Mouse (Mus musculus) CD8-positive naive resting alpha-beta T cell, adult 2 months (primary cell): ENCODE data around the gene Cactin.

Experiments
- DNase-seq, 2 experiments: peaks; one replicate each; pipeline ENCODE4 v3.0.0; 2022; ENCODE audit warnings: low read depth in 2 of 2, low spot score in 2 of 2

Cactin gene

DNA sequence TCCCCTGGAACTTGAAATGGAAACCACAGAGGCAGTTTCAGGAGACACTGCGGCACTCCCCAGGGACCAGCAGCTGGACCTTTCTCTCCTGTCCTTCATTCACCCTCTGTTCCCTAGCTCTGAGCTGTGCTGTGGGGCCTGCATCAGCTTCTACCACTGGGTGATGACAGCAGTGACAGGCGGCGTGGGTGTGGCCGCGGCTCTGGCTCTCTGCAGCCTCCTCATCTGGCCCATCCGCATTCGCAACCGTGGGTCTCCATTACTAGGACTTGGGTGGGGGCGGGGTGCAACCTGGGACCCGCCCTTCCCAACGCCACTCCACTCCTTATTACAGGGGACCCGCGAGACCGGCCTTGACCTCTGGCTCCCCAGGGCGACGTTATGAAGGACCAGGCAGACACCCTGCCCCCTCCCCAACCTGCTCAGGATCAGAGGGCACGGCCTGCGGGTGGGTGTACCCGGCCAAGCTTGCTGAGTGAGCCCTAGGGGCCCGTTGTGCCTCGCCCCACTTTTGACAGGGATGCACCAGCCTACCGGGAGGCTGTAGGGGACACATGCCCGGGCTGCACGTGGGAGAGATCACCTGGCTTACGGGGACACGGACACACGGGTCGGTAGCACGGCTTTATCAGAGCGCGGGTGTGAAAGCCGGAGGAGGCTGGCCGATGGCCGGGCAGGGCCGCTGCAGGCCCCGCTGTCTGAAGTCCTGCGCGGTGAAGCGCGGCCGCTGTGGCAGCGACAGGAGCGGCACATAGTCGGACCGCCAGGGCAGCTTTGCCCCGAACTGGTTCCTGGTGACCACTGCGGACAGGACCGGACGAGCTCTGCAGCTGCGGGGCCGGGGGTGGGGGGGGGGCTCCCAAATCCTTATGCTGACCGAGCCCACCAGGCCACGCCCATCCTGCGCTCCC is 42.8 kb downstream of the Cactin start:
- no peak for DNase-seq

GRCm38 (mm10) chr10:81364666-81365065 is 43.8 kb downstream of the Cactin start:
- DNase-seq: no peak

DNA sequence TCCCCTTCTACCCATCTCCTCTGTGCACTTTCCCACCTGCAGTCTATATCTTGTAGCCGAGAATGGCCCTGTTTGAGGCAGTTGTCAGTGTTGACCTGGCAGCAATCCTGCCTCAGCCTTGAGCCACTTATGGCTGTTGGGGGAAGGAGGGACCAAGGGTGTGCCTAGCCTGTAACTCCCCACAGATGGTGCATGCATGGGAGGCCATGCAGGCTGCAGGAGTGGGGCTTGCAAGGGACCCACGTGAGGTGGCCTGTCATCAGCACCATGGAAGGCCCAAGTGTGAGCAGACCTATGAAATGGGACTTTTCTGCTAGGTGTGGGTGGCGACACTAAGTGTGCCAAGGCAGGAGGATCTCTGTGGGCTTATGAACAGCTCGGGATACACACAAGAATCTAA is 44.2 kb downstream of the Cactin start:
- no peak for DNase-seq

GRCm38 (mm10) chr10:81365672-81366476 is 45.0 kb downstream of the Cactin start, which contains the start of gene 4930404N11Rik:
Gene 4930404N11Rik, minus strand, starts transcription at chr10:81365816.
- no peak for DNase-seq

- DNase-seq: no peak
These were observed 45.7 kb downstream of the Cactin start for GRCm38 (mm10) chr10:81366477-81367206.

DNA sequence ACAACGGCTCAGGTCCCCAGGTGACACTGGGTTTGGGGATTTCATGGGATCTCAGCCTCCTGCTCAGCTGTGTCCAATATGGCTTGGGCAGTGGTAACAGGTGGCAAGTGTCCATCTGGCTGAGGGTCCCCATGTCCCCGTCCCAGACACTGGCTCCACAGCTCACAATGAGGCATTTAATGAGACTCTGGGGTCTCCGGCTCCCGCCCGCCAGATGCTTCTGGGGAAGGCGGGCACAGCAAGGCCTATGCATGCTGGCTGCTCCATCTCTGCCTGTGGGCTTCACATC is 46.2 kb downstream of the Cactin start:
- no peak for DNase-seq

DNA sequence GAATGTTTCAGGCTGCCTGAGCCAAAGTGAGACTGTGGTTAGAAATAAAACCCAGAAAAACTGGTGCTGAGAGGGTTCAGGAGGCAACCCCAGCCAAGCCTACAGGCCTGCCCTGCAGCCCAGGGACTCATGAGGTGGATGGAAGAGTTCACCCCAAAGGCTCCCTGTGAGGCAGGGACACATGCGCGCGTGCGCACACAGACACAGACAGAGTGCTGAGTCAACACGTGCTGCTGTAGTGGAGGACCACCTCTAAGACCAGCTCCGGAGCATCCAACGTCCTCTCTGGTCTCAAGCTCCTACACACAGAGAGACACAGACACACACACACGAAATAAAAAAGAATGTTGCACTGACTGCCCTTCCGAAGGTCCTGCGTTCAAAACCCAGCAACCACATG is 54.4 kb downstream of the Cactin start:
- no peak for DNase-seq
